8 mouse cellular contexts compared by ENCODE assay signal in genomic region chr7:27490543-27491329, GRCm38 (mm10). TPM values are rescaled to one million over a fixed set of nuclear protein-coding genes. Genes with fewer than 3 reads are reported as not detected.
DNase-seq lines count a peak whose midpoint lies in the region; ATAC-seq and TF ChIP-seq lines count a peak whose summit lies in the region.

No protein-coding gene starts in this region.

- peak; percentile 21; the same call in 1 of the 2 replicates for ATAC-seq in forebrain, embryonic 15.5 days (replicated peaks)
- no peak for ATAC-seq in neural tube, embryonic 15.5 days (ENCODE audit: low FRiP score)

- H3K27ac ChIP-seq in ES-E14 (ENCODE audit: insufficient read depth, low read depth, low read length, poor library complexity, severe bottlenecking): peak overlapping the region; percentile 89
- peak overlapping the region; percentile 42; the same call in 1 of the 2 replicates for H3K27ac ChIP-seq in forebrain, embryonic 15.5 days (replicated peaks)
- peak overlapping the region; percentile 96 for H3K27ac ChIP-seq in layer of hippocampus, adult 2 months
- H3K27ac ChIP-seq in neural tube, embryonic 15.5 days (replicated peaks): peak overlapping the region; percentile 67
- H3K27ac ChIP-seq in thymus, adult 2 months (ENCODE audit: control insufficient read depth, insufficient read depth, low read length): peak overlapping the region; percentile 51

- in situ Hi-C loops in ES-E14 (cut with MboI; ENCODE audit: low sequenced_read_pairs in 2 of 2, unreplicated experiment in 2 of 2): no loop called here

- no peaks in the 10 kb centered on the region for H3K9me3 ChIP-seq in ES-E14 (ENCODE audit: control insufficient read depth, insufficient read depth, low read depth, low read length)
- no peaks in the 10 kb centered on the region for H3K9me3 ChIP-seq in forebrain, embryonic 15.5 days
- no peaks in the 10 kb centered on the region for H3K9me3 ChIP-seq in neural tube, embryonic 15.5 days (replicated peaks)

- H3K36me3 ChIP-seq in ES-E14 (ENCODE audit: control insufficient read depth, insufficient read depth, low read length, poor library complexity, severe bottlenecking): peaks cover 8% of the 10 kb centered on the region
- no peaks in the 10 kb centered on the region for H3K36me3 ChIP-seq in forebrain, embryonic 15.5 days
- H3K36me3 ChIP-seq in neural tube, embryonic 15.5 days: no peaks in the 10 kb centered on the region
- no peaks in the 10 kb centered on the region for H3K36me3 ChIP-seq in thymus, adult 2 months (ENCODE audit: control insufficient read depth, insufficient read depth, low read length)

- no peak for DNase-seq in ES-E14 (ENCODE audit: low read depth, low spot score)
- peak; percentile 89 to 93 for DNase-seq in cerebellum, adult 18-20 months
- DNase-seq in heart, postnatal 25 days (ENCODE audit: low spot score): peak; percentile 92
- DNase-seq in layer of hippocampus, adult 2 months (ENCODE audit: low spot score in 2 of 2): peak; percentile 81 to 86
- DNase-seq in lung, adult 2 months: peak; percentile 94
- DNase-seq in thymus, adult 2 months: peak; percentile 90

- 2% methylated on average over 32 of the region's 33 CpGs for WGBS in forebrain, embryonic 15.5 days
- under 1% methylated on average over 33 of the region's 33 CpGs for WGBS in lung, adult 2 months
- 2% methylated on average over 33 of the region's 33 CpGs for WGBS in neural tube, embryonic 15.5 days
- under 1% methylated on average over 32 of the region's 33 CpGs for WGBS in thymus, adult 2 months

- peak overlapping the region; percentile 57 to 65 for H3K4me3 ChIP-seq in ES-E14 (ENCODE audit: insufficient read depth in 1 of 2, low read depth in 1 of 2, low read length in 2 of 2, poor library complexity in 1 of 2, severe bottlenecking in 1 of 2)
- H3K4me3 ChIP-seq in forebrain, embryonic 15.5 days: peak overlapping the region; percentile 35
- peak overlapping the region; percentile 57 for H3K4me3 ChIP-seq in layer of hippocampus, adult 2 months
- peak overlapping the region; percentile 54 for H3K4me3 ChIP-seq in lung, adult 2 months (replicated peaks; ENCODE audit: extremely low read depth, low read depth, low read length)
- peak overlapping the region; percentile 25 for H3K4me3 ChIP-seq in neural tube, embryonic 15.5 days (replicated peaks)
- peak overlapping the region; percentile 57 for H3K4me3 ChIP-seq in thymus, adult 2 months (ENCODE audit: control insufficient read depth, insufficient read depth, low read length)

- H3K4me1 ChIP-seq in ES-E14 (ENCODE audit: control insufficient read depth in 2 of 2, insufficient read depth in 2 of 2, low read length in 2 of 2, poor library complexity in 1 of 2): peaks cover 0 to 24% of the 10 kb centered on the region in 2 experiments; a peak in 2 of 4 replicates
- peaks cover 20% of the 10 kb centered on the region for H3K4me1 ChIP-seq in forebrain, embryonic 15.5 days
- H3K4me1 ChIP-seq in lung, adult 2 months (ENCODE audit: control insufficient read depth, insufficient read depth, low read length): peaks cover 21% of the 10 kb centered on the region
- H3K4me1 ChIP-seq in neural tube, embryonic 15.5 days: peaks cover 26% of the 10 kb centered on the region
- H3K4me1 ChIP-seq in thymus, adult 2 months (replicated peaks; ENCODE audit: control insufficient read depth, insufficient read depth, low read length): peaks cover 20% of the 10 kb centered on the region

- intact Hi-C loops in heart, postnatal 25 days (cut with DNase I): loop anchor here (2.0 kb wide), 1 partner anchor 16 kb away; no protein-coding TSS in a partner anchor

- peak overlapping the region; percentile 76 for H3K9ac ChIP-seq in ES-E14 (ENCODE audit: insufficient read depth, low read depth, low read length, poor library complexity, severe bottlenecking)
- H3K9ac ChIP-seq in forebrain, embryonic 15.5 days (replicated peaks): peak overlapping the region; percentile 34
- H3K9ac ChIP-seq in neural tube, embryonic 15.5 days (replicated peaks): peak overlapping the region; percentile 32

- no peaks in the 10 kb centered on the region for H3K27me3 ChIP-seq in forebrain, embryonic 15.5 days
- no peaks in the 10 kb centered on the region for H3K27me3 ChIP-seq in neural tube, embryonic 15.5 days (replicated peaks)
- no peaks in the 10 kb centered on the region for H3K27me3 ChIP-seq in thymus, adult 2 months (ENCODE audit: control insufficient read depth, insufficient read depth, low read length)

- peak; percentile 79; the same call in 1 of the 2 replicates for TF ChIP-seq POLR2A in lung, adult 2 months (IDR thresholded peaks at IDR 0.05; ENCODE audit: borderline replicate concordance, extremely low read depth, low read depth, low read length)
- TF ChIP-seq POLR2A in thymus, adult 2 months (IDR thresholded peaks at IDR 0.05; ENCODE audit: control insufficient read depth, extremely low read depth, insufficient read depth, low read length, poor library complexity): no peak

- TF ChIP-seq CTCF in layer of hippocampus, adult 2 months (conservative IDR thresholded peaks at IDR 0.05): peak; percentile 98
- peak; percentile 46 for TF ChIP-seq CTCF in lung, adult 2 months (IDR thresholded peaks at IDR 0.05; ENCODE audit: insufficient read depth, low read length)
- TF ChIP-seq CTCF in thymus, adult 2 months (IDR thresholded peaks at IDR 0.05; ENCODE audit: borderline replicate concordance, control insufficient read depth, extremely low read depth, insufficient read depth, low read length, poor library complexity): peak; percentile 86; the same call in 1 of the 2 replicates

- H3K4me2 ChIP-seq in forebrain, embryonic 15.5 days (replicated peaks): peak overlapping the region; percentile 51
- peak overlapping the region; percentile 53 for H3K4me2 ChIP-seq in neural tube, embryonic 15.5 days

TF ChIP-seq in ES-E14, 5 proteins besides CTCF, POLR2A, EP300 and RAD21:
- no peak for TF ChIP-seq MAFK (IDR thresholded peaks at IDR 0.05; ENCODE audit: insufficient read depth, low read depth, low read length)
- TF ChIP-seq HCFC1 (IDR thresholded peaks at IDR 0.05; ENCODE audit: borderline replicate concordance, insufficient read depth, low read length): no peak
- peak; percentile 91 for TF ChIP-seq ZNF384 (IDR thresholded peaks at IDR 0.05; ENCODE audit: low read depth, low read length)

RNA-seq across cellular contexts. Expression of gene Sertad1, which starts 4.0 kb away (rescaled TPM):
- 13.1 and 25.1 TPM in 2 replicates for total RNA-seq in ES-E14 (2012; rRNA removed)
- 6.4 and 8.3 TPM in 2 replicates for polyA plus RNA-seq in forebrain, embryonic 15.5 days (2015; fragmentation: Nextera tagmentation; extraction: Ambion mirVana)
- 10 to 100 TPM in 1 of 2 experiments, 1 to 10 TPM in 1; 7.9 to 13.0 TPM for total RNA-seq in heart, postnatal 25 days (2021)
- total RNA-seq in layer of hippocampus, adult 2 months (2021): 10 to 100 TPM in 1 of 2 experiments, 1 to 10 TPM in 1; 6.3 to 10.8 TPM
- polyA plus RNA-seq in lung, adult 2 months (2012; rRNA removed): 50.7 and 56.1 TPM in 2 replicates
- polyA plus RNA-seq in neural tube, embryonic 15.5 days (2015; fragmentation: Nextera tagmentation; extraction: Ambion mirVana): 11.6 and 15.8 TPM in 2 replicates
- polyA plus RNA-seq in thymus, adult 2 months (2012; rRNA removed): 44.9 and 46.4 TPM in 2 replicates

RNA-seq across cellular contexts. Expression of gene Prx, which starts 8.4 kb away (rescaled TPM):
- total RNA-seq in ES-E14 (2012; rRNA removed): 10.0 TPM in 2 replicates
- 1.1 and 1.3 TPM in 2 replicates for polyA plus RNA-seq in forebrain, embryonic 15.5 days (2015; fragmentation: Nextera tagmentation; extraction: Ambion mirVana)
- 1 to 10 TPM; 1.2 to 1.6 TPM for total RNA-seq in heart, postnatal 25 days (2021)
- total RNA-seq in layer of hippocampus, adult 2 months (2021): under 1 TPM; 0.38 to 0.39 TPM
- polyA plus RNA-seq in lung, adult 2 months (2012; rRNA removed): 62.0 and 67.4 TPM in 2 replicates
- polyA plus RNA-seq in neural tube, embryonic 15.5 days (2015; fragmentation: Nextera tagmentation; extraction: Ambion mirVana): 2.0 and 2.4 TPM in 2 replicates
- 2.0 and 2.4 TPM in 2 replicates for polyA plus RNA-seq in thymus, adult 2 months (2012; rRNA removed)

RNA-seq across cellular contexts. Expression of gene Sertad3, which starts 17.2 kb away (rescaled TPM):
- total RNA-seq in ES-E14 (2012; rRNA removed): 5.4 and 6.2 TPM in 2 replicates
- 13.8 and 14.3 TPM in 2 replicates for polyA plus RNA-seq in forebrain, embryonic 15.5 days (2015; fragmentation: Nextera tagmentation; extraction: Ambion mirVana)
- total RNA-seq in heart, postnatal 25 days (2021): 1 to 10 TPM; 6.4 to 8.0 TPM
- total RNA-seq in layer of hippocampus, adult 2 months (2021): 1 to 10 TPM; 3.3 to 3.8 TPM
- 10.2 and 10.5 TPM in 2 replicates for polyA plus RNA-seq in lung, adult 2 months (2012; rRNA removed)
- polyA plus RNA-seq in neural tube, embryonic 15.5 days (2015; fragmentation: Nextera tagmentation; extraction: Ambion mirVana): 8.8 and 11.0 TPM in 2 replicates
- polyA plus RNA-seq in thymus, adult 2 months (2012; rRNA removed): 25.8 and 26.7 TPM in 2 replicates

RNA-seq across cellular contexts. Expression of gene Hipk4, which starts 32.3 kb away (rescaled TPM):
- 1.7 and 2.1 TPM in 2 replicates for total RNA-seq in ES-E14 (2012; rRNA removed)
- 0.42 and 0.43 TPM in 2 replicates for polyA plus RNA-seq in forebrain, embryonic 15.5 days (2015; fragmentation: Nextera tagmentation; extraction: Ambion mirVana)
- under 1 TPM; 0.13 to 0.17 TPM for total RNA-seq in heart, postnatal 25 days (2021)
- under 1 TPM in 1 of 2 experiments, not detected in 1; 0.15 TPM for total RNA-seq in layer of hippocampus, adult 2 months (2021)
- 1.3 and 1.8 TPM in 2 replicates for polyA plus RNA-seq in lung, adult 2 months (2012; rRNA removed)
- polyA plus RNA-seq in neural tube, embryonic 15.5 days (2015; fragmentation: Nextera tagmentation; extraction: Ambion mirVana): 1.5 and 2.1 TPM in 2 replicates
- polyA plus RNA-seq in thymus, adult 2 months (2012; rRNA removed): 1.1 and 1.3 TPM in 2 replicates

RNA-seq across cellular contexts. Expression of gene Blvrb, which starts 43.0 kb away (rescaled TPM):
- 22.0 and 29.6 TPM in 2 replicates for total RNA-seq in ES-E14 (2012; rRNA removed)
- polyA plus RNA-seq in forebrain, embryonic 15.5 days (2015; fragmentation: Nextera tagmentation; extraction: Ambion mirVana): 15.8 and 17.1 TPM in 2 replicates
- total RNA-seq in heart, postnatal 25 days (2021): 10 to 100 TPM; 30.1 to 30.5 TPM
- total RNA-seq in layer of hippocampus, adult 2 months (2021): 10 to 100 TPM; 17.5 to 18.1 TPM
- 71.6 and 78.8 TPM in 2 replicates for polyA plus RNA-seq in lung, adult 2 months (2012; rRNA removed)
- polyA plus RNA-seq in neural tube, embryonic 15.5 days (2015; fragmentation: Nextera tagmentation; extraction: Ambion mirVana): 24.5 and 26.1 TPM in 2 replicates
- polyA plus RNA-seq in thymus, adult 2 months (2012; rRNA removed): 40.9 and 50.8 TPM in 2 replicates

Comparison
In these comparisons a context has a peak if more than half of its experiments do, and no peak if none do; other contexts are left out.
1. H3K27ac ChIP-seq: peak in every context shown above with its lines; median percentile 96 in layer of hippocampus, adult 2 months; 89 in ES-E14; 67 in neural tube, embryonic 15.5 days; 51 in thymus, adult 2 months; 42 in forebrain, embryonic 15.5 days.
2. CTCF ChIP-seq: peak in every context shown above with its lines; median percentile 98 in layer of hippocampus, adult 2 months; 86 in thymus, adult 2 months; 46 in lung, adult 2 months.
3. RNA of gene Prx, which starts 8.4 kb away (polyA plus RNA-seq): 62.0 to 67.4 TPM in lung, adult 2 months; 2.0 to 2.4 TPM in neural tube, embryonic 15.5 days, 2.0 to 2.4 TPM in thymus, adult 2 months and 1.1 to 1.3 TPM in forebrain, embryonic 15.5 days; every median in the first group is over 10 times any median in the second.
4. Peak in every context shown above with its lines, with median percentiles within 50 percentile points of each other: H3K4me3 ChIP-seq and H3K9ac ChIP-seq.